Mouse (Mus musculus) cerebellum, postnatal 4 days (tissue): ENCODE measurements around the gene Olfr385.
"Not testable (repeated sequence)": the region's sequence is repeated elsewhere in the genome, so short reads cannot be mapped to it uniquely, and the experiment has no call there.

Experiments
- DNase-seq, 2 experiments: peaks; one replicate each; pipeline ENCODE4 v3.0.0; 2022; ENCODE audit warnings: low spot score in 2 of 2, mixed read lengths in 1 of 2

Olfr385 gene

DNA sequence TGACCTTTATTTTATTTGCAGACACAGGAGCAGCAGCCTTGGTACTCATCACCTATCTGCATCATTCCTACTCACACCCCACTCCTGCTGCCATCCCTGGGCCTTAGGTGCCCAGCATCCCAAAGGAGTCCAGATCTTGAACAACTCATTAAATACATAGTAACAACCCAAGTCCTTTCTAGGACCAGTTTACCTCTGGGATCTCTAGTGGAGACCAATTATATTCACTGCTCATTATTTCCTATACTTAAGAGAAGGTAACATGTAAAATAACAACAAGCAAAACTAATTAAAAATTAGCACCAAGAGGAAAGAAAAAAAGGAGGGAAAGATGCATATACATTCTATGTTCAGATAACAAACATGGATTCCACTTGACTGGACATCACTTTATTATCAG, at the start of gene Olfr385:
Gene Olfr385 (minus strand): TSS at position 101 of the 400 bp plus-strand sequence.
- DNase-seq: no peak

DNA sequence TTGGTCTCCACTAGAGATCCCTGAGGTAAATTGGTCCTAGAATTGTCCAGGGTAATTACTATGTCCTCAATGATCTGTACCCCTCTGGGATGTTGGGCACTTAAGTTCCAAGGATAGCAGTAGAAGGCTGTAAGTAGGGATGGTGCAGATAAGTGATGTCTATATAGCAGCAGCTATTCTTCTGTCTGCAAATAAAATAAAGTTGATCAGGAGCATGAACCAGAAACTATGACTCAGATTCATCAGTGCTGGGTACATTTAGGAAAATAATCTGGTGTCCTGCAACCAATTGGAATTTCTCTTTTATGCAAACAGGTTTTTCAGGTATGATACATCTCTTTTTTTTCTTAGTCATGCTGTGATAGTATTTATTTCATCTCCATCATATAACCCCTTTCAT, 5.5 kb upstream of the Olfr385 start, which contains the start of gene Olfr384:
Gene Olfr384 (plus strand): TSS at position 301 of the 400 bp plus-strand sequence.
- no peak for DNase-seq

GRCm38 (mm10) chr11:73583188-73583587, 9.6 kb downstream of the Olfr385 start:
- DNase-seq: not testable (repeated sequence)

DNA sequence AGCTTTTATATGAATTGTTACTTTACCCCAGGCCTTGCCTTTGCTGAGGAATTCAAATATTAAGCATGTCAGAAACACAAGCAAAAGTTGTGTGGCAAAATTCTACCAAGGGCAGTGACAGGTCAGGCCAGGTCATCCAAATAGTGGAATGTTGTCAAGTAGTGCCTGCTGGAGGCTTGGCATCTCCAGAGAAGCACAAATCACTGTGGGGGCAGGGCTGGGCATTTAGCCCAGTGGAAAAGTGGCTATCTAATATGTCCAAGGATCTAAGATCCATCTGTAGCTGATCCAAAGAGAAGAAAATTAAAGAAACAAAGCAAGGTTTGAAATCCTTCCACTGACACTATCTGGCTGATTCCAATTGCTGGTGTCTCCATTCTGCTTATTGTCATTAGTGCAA, 12.9 kb downstream of the Olfr385 start:
- no peak for DNase-seq
